Mouse (Mus musculus): ENCODE results near the gene Zfp280d.

- TF ChIP-seq CTCF (IDR thresholded peaks at IDR 0.05; ENCODE audit: extremely low read depth, insufficient read length, insufficient replicate concordance, low read depth, low read length), result peak; percentile 90; the same call in 1 of the 2 replicates
- TF ChIP-seq POLR2A (IDR thresholded peaks at IDR 0.05; ENCODE audit: low read depth, low read length), result no peak
These were observed 133.5 kb downstream of the Zfp280d start for GRCm38 (mm10) chr9:72408131-72408586.
